ENCODE assay signal across 8 mouse cellular contexts in the genomic region with DNA sequence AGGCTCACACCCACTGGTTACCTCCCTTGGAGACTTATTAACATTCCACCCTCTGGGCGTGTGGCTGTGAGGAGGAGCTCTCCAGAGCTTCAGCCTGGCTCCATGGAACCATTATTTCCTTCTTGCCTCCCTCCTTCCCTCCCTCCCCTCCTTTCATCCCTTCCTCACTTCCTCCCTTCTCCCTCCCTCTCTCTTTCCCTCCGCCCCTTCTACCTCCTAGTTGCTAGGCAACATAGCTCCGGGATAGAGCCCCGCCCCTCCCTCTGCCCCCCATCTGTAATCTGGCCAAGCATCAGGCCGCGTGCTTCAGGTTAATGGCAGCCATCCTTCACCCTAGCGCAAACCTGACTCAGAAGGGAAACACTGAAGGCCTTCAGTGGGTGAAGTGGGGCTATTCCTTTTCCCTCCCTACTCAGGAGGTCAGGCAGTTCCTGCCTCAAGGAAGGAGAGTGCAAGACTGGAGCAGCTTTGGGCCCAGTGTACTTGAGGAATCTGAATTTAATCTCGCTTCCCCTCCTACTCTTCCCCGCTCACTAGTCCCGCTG. TPM values are rescaled to one million over a fixed set of nuclear protein-coding genes. Genes with fewer than 3 reads are reported as not detected.
DNase-seq lines count a peak whose midpoint lies in the region; ATAC-seq lines count a peak whose summit lies in the region.

No protein-coding gene starts in this region.

- H3K4me2 ChIP-seq in forebrain, embryonic 16.5 days (ENCODE audit: low read length) = peak overlapping the region; percentile 22; the same call in 1 of the 2 replicates
- H3K4me2 ChIP-seq in midbrain, embryonic 11.5 days = peak overlapping the region; percentile 19

- DNase-seq in heart, adult 11 months = peak; percentile 93
- DNase-seq in heart, postnatal 25 days (ENCODE audit: low spot score) = no peak
- peak; percentile 47 for DNase-seq in kidney, adult 18-20 months
- DNase-seq in midbrain, embryonic 11.5 days (ENCODE audit: low spot score, missing footprints) = peak; percentile 89
- DNase-seq in left cerebral cortex, postnatal 14 days (ENCODE audit: low spot score in 2 of 2) = no peak
- DNase-seq in frontal cortex, postnatal 25 days (ENCODE audit: low spot score in 2 of 2) = no peak

- no peaks in the 10 kb centered on the region for H3K27me3 ChIP-seq in forebrain, embryonic 16.5 days (replicated peaks; ENCODE audit: control insufficient read depth, insufficient read depth, low read length)
- H3K27me3 ChIP-seq in midbrain, embryonic 11.5 days (ENCODE audit: control insufficient read depth, insufficient read depth, low read length) = no peaks in the 10 kb centered on the region

- H3K4me1 ChIP-seq in forebrain, embryonic 16.5 days (replicated peaks; ENCODE audit: control insufficient read depth, insufficient read depth, low read length) = peaks cover 16% of the 10 kb centered on the region
- H3K4me1 ChIP-seq in midbrain, embryonic 11.5 days (ENCODE audit: control insufficient read depth, insufficient read depth, low read length) = peaks cover 12% of the 10 kb centered on the region

- H3K27ac ChIP-seq in forebrain, embryonic 16.5 days (ENCODE audit: low read length) = no peak overlapping the region
- no peak overlapping the region; the same call in 1 of the 2 replicates for H3K27ac ChIP-seq in midbrain, embryonic 11.5 days (ENCODE audit: low read depth, low read length)

- no peaks in the 10 kb centered on the region for H3K36me3 ChIP-seq in forebrain, embryonic 16.5 days (ENCODE audit: control insufficient read depth, insufficient read depth)
- H3K36me3 ChIP-seq in midbrain, embryonic 11.5 days (ENCODE audit: control insufficient read depth, insufficient read depth, low read length) = no peaks in the 10 kb centered on the region

- WGBS in forebrain, embryonic 16.5 days = 18% methylated on average over 10 of the region's 10 CpGs
- WGBS in midbrain, embryonic 11.5 days = 16% methylated on average over 10 of the region's 10 CpGs

- no peak overlapping the region for H3K9ac ChIP-seq in forebrain, embryonic 16.5 days (replicated peaks; ENCODE audit: low read depth, low read length)
- H3K9ac ChIP-seq in midbrain, embryonic 11.5 days (ENCODE audit: low read length) = no peak overlapping the region

- intact Hi-C loops in heart, postnatal 25 days (cut with DNase I) = no loop called here
- intact Hi-C loops in left cerebral cortex, postnatal 14 days (cut with DNase I) = no loop called here

- peak; percentile 55 for ATAC-seq in forebrain, embryonic 16.5 days
- peak; percentile 82 for ATAC-seq in midbrain, embryonic 11.5 days (ENCODE audit: low FRiP score)
- no peak for ATAC-seq in erythroid progenitor cell, adult 5-6 weeks (replicated peaks; ENCODE audit: low FRiP score, poor library complexity, severe bottlenecking)

- H3K4me3 ChIP-seq in forebrain, embryonic 16.5 days (replicated peaks; ENCODE audit: low read length) = no peak overlapping the region
- no peak overlapping the region for H3K4me3 ChIP-seq in midbrain, embryonic 11.5 days (ENCODE audit: low read depth, low read length)

- H3K9me3 ChIP-seq in forebrain, embryonic 16.5 days (ENCODE audit: control insufficient read depth, low read length) = no peaks in the 10 kb centered on the region
- no peaks in the 10 kb centered on the region for H3K9me3 ChIP-seq in midbrain, embryonic 11.5 days (ENCODE audit: control insufficient read depth, low read length)

RNA-seq across cellular contexts. Expression of a gene that starts 22.6 kb away (rescaled TPM):
- not detected for total RNA-seq in heart, postnatal 25 days (2021)
- not detected in 2 replicates for polyA plus RNA-seq in forebrain, embryonic 16.5 days (2015; fragmentation: Nextera tagmentation; extraction: Ambion mirVana)
- polyA plus RNA-seq in midbrain, embryonic 11.5 days (2014; fragmentation: Nextera tagmentation; extraction: Ambion mirVana) = not detected in 2 replicates
- 1.7 TPM in 1 of 2 replicates, not detected in the other for total RNA-seq in erythroid progenitor cell, adult 5-6 weeks (2015; ENCODE audit: low replicate concordance)
- not detected in 2 replicates for total RNA-seq in erythroid progenitor cell, adult 5-6 weeks (2017; ENCODE audit: low replicate concordance)
- total RNA-seq in left cerebral cortex, postnatal 14 days (2021) = under 1 TPM; 0.34 to 0.72 TPM

RNA-seq across cellular contexts. Expression of a gene that starts 29.5 kb away (rescaled TPM):
- 10 to 100 TPM; 56.1 to 70.8 TPM for total RNA-seq in heart, postnatal 25 days (2021)
- 4.7 and 9.2 TPM in 2 replicates for polyA plus RNA-seq in forebrain, embryonic 16.5 days (2015; fragmentation: Nextera tagmentation; extraction: Ambion mirVana)
- 5.9 and 6.4 TPM in 2 replicates for polyA plus RNA-seq in midbrain, embryonic 11.5 days (2014; fragmentation: Nextera tagmentation; extraction: Ambion mirVana)
- total RNA-seq in erythroid progenitor cell, adult 5-6 weeks (2015; ENCODE audit: low replicate concordance) = 3.2 TPM in 1 of 2 replicates, not detected in the other
- total RNA-seq in erythroid progenitor cell, adult 5-6 weeks (2017; ENCODE audit: low replicate concordance) = 0.77 and 2.0 TPM in 2 replicates
- 1 to 10 TPM; 3.4 to 3.6 TPM for total RNA-seq in left cerebral cortex, postnatal 14 days (2021)

Comparison
In these comparisons a context has a peak if more than half of its experiments do, and no peak if none do; other contexts are left out.
1. DNase-seq: peak in heart, adult 11 months (single experiment), kidney, adult 18-20 months (single experiment) and midbrain, embryonic 11.5 days (single experiment); none in heart, postnatal 25 days (single experiment), left cerebral cortex, postnatal 14 days (0 of 2) and frontal cortex, postnatal 25 days (0 of 2).
2. RNA of a gene that starts 29.5 kb away (total RNA-seq): 56.1 to 70.8 TPM in heart, postnatal 25 days; 3.4 to 3.6 TPM in left cerebral cortex, postnatal 14 days and 0.77 to 3.2 TPM in erythroid progenitor cell, adult 5-6 weeks; every median in the first group is over 10 times any median in the second.